Mouse (Mus musculus) erythroblast, embryonic 14.5 days (primary cell): ENCODE results near the gene Ankrd1.

Experiments
- GATA1 ChIP-seq: IDR thresholded peaks from 2 replicates; pipeline ENCODE4 v1.6.1; 2012; ENCODE audit warnings: low read length, inconsistent platforms, mixed read lengths
- TAL1 ChIP-seq: IDR thresholded peaks from 3 replicates; pipeline ENCODE4 v1.6.1; 2012; ENCODE audit warnings: low read length, inconsistent platforms, mixed read lengths

- TF ChIP-seq GATA1 = no peak
- no peak for TF ChIP-seq TAL1
Observed at GRCm38 (mm10) chr19:36129643-36130042, 9.7 kb upstream of the Ankrd1 start.
